16 mouse cellular contexts compared by ENCODE assay signal in genomic region chr9:71746405-71746804, GRCm38 (mm10). TPM values are rescaled to one million over a fixed set of nuclear protein-coding genes. Genes with fewer than 3 reads are reported as not detected.
DNase-seq lines count a peak whose midpoint lies in the region; ATAC-seq and TF ChIP-seq lines count a peak whose summit lies in the region.
"Had no signal": no experiment of that assay in that cellular context is flagged by ENCODE, and none has a peak within 500 bp of the region (broad histone marks: within the 10 kb centered on the region; RNA-seq: fewer than 3 reads in every experiment).

No protein-coding gene starts in this region.

- no peak for TF ChIP-seq CTCF in midbrain, postnatal 0 days (IDR thresholded peaks at IDR 0.05)

- intact Hi-C loops in heart, postnatal 25 days (cut with DNase I) = no loop called here

- no peak overlapping the region for H3K4me3 ChIP-seq in midbrain, postnatal 0 days (ENCODE audit: low read depth, low read length)
- no peak overlapping the region for H3K4me3 ChIP-seq in midbrain, embryonic 11.5 days (ENCODE audit: low read depth, low read length)
- H3K4me3 ChIP-seq in heart, embryonic 10.5 days = no peak overlapping the region
- H3K4me3 ChIP-seq in hindbrain, embryonic 12.5 days = no peak overlapping the region
- no peak overlapping the region for H3K4me3 ChIP-seq in forebrain, embryonic 11.5 days (ENCODE audit: low read depth, low read length)
- H3K4me3 ChIP-seq: forebrain, embryonic 12.5 days; intestine, embryonic 15.5 days; limb, embryonic 12.5 days; liver, embryonic 15.5 days had no signal

- ATAC-seq in midbrain, postnatal 0 days (ENCODE audit: low FRiP score) = no peak
- ATAC-seq in midbrain, embryonic 11.5 days (ENCODE audit: low FRiP score) = no peak
- no peak for ATAC-seq in hindbrain, embryonic 12.5 days (ENCODE audit: low FRiP score)
- ATAC-seq in forebrain, embryonic 11.5 days (replicated peaks; ENCODE audit: low FRiP score) = no peak
- ATAC-seq: intestine, embryonic 15.5 days; midbrain, embryonic 16.5 days had no signal

- H3K27ac ChIP-seq in midbrain, postnatal 0 days (ENCODE audit: low read depth, low read length) = no peak overlapping the region
- H3K27ac ChIP-seq in midbrain, embryonic 11.5 days (ENCODE audit: low read depth, low read length) = no peak overlapping the region
- H3K27ac ChIP-seq in heart, embryonic 10.5 days = peak overlapping the region; percentile 69
- no peak overlapping the region for H3K27ac ChIP-seq in hindbrain, embryonic 12.5 days
- no peak overlapping the region for H3K27ac ChIP-seq in forebrain, embryonic 11.5 days (ENCODE audit: low read depth, low read length)
- H3K27ac ChIP-seq: forebrain, embryonic 12.5 days; intestine, embryonic 15.5 days; limb, embryonic 12.5 days; liver, embryonic 15.5 days had no signal

- peak; percentile 35 for DNase-seq in gastrocnemius, adult 18-20 months (ENCODE audit: low spot score)
- DNase-seq in gastrocnemius, postnatal 4 days (ENCODE audit: low spot score in 2 of 2) = no peak
- peak; percentile 9 for DNase-seq in midbrain, postnatal 0 days (ENCODE audit: low spot score)
- DNase-seq in midbrain, embryonic 11.5 days (ENCODE audit: low spot score, missing footprints) = no peak
- no peak for DNase-seq in heart, embryonic 10.5 days (ENCODE audit: low spot score)
- DNase-seq in heart, postnatal 25 days (ENCODE audit: low spot score) = peak; percentile 60
- DNase-seq in forebrain, embryonic 11.5 days (ENCODE audit: low spot score) = no peak
- DNase-seq: cerebellum, postnatal 10 days; kidney, postnatal 36 days; thymus, postnatal 4 days had no signal

- H3K4me2 ChIP-seq in midbrain, postnatal 0 days (ENCODE audit: low read depth, low read length, poor library complexity, severe bottlenecking) = no peak overlapping the region
- no peak overlapping the region for H3K4me2 ChIP-seq in midbrain, embryonic 11.5 days
- H3K4me2 ChIP-seq in hindbrain, embryonic 12.5 days (replicated peaks) = no peak overlapping the region
- no peak overlapping the region for H3K4me2 ChIP-seq in forebrain, embryonic 11.5 days (ENCODE audit: low read depth, low read length, severe bottlenecking)
- H3K4me2 ChIP-seq: forebrain, embryonic 12.5 days; intestine, embryonic 15.5 days; limb, embryonic 12.5 days; liver, embryonic 15.5 days had no signal

- no peak overlapping the region for H3K9ac ChIP-seq in midbrain, postnatal 0 days (replicated peaks; ENCODE audit: low read length, poor library complexity, severe bottlenecking)
- no peak overlapping the region for H3K9ac ChIP-seq in midbrain, embryonic 11.5 days (ENCODE audit: low read length)
- no peak overlapping the region for H3K9ac ChIP-seq in hindbrain, embryonic 12.5 days
- no peak overlapping the region for H3K9ac ChIP-seq in forebrain, embryonic 11.5 days (ENCODE audit: low read length)
- H3K9ac ChIP-seq: forebrain, embryonic 12.5 days; intestine, embryonic 15.5 days; limb, embryonic 12.5 days; liver, embryonic 15.5 days had no signal

- H3K4me1 ChIP-seq in midbrain, postnatal 0 days (ENCODE audit: insufficient read depth, low read length) = no peaks in the 10 kb centered on the region
- H3K4me1 ChIP-seq in midbrain, embryonic 11.5 days (ENCODE audit: control insufficient read depth, insufficient read depth, low read length) = peaks cover 8% of the 10 kb centered on the region
- peaks cover 66% of the 10 kb centered on the region for H3K4me1 ChIP-seq in heart, embryonic 10.5 days
- peaks cover 14% of the 10 kb centered on the region for H3K4me1 ChIP-seq in hindbrain, embryonic 12.5 days
- H3K4me1 ChIP-seq in forebrain, embryonic 11.5 days (replicated peaks; ENCODE audit: control insufficient read depth, insufficient read depth, low read length) = peaks cover 8% of the 10 kb centered on the region; the same call in 1 of the 2 replicates

- H3K36me3 ChIP-seq in midbrain, postnatal 0 days (ENCODE audit: insufficient read depth, low read length) = no peaks in the 10 kb centered on the region
- no peaks in the 10 kb centered on the region for H3K36me3 ChIP-seq in midbrain, embryonic 11.5 days (ENCODE audit: control insufficient read depth, insufficient read depth, low read length)
- peaks cover 21% of the 10 kb centered on the region for H3K36me3 ChIP-seq in heart, embryonic 10.5 days
- no peaks in the 10 kb centered on the region for H3K36me3 ChIP-seq in hindbrain, embryonic 12.5 days
- no peaks in the 10 kb centered on the region for H3K36me3 ChIP-seq in forebrain, embryonic 11.5 days (ENCODE audit: control insufficient read depth, insufficient read depth, low read length)
- H3K36me3 ChIP-seq: forebrain, embryonic 12.5 days; intestine, embryonic 15.5 days; limb, embryonic 12.5 days; liver, embryonic 15.5 days had no signal

- H3K27me3 ChIP-seq in midbrain, postnatal 0 days (ENCODE audit: insufficient read depth, low read length) = no peaks in the 10 kb centered on the region
- H3K27me3 ChIP-seq in midbrain, embryonic 11.5 days (ENCODE audit: control insufficient read depth, insufficient read depth, low read length) = no peaks in the 10 kb centered on the region
- H3K27me3 ChIP-seq in heart, embryonic 10.5 days (ENCODE audit: insufficient read depth, poor library complexity, severe bottlenecking) = no peaks in the 10 kb centered on the region
- H3K27me3 ChIP-seq in hindbrain, embryonic 12.5 days = peaks cover 1% of the 10 kb centered on the region
- H3K27me3 ChIP-seq in forebrain, embryonic 11.5 days (ENCODE audit: control insufficient read depth, insufficient read depth, low read length) = no peaks in the 10 kb centered on the region
- H3K27me3 ChIP-seq: forebrain, embryonic 12.5 days; intestine, embryonic 15.5 days; limb, embryonic 12.5 days; liver, embryonic 15.5 days had no signal

- H3K9me3 ChIP-seq in midbrain, postnatal 0 days (ENCODE audit: low read length) = no peaks in the 10 kb centered on the region
- no peaks in the 10 kb centered on the region for H3K9me3 ChIP-seq in midbrain, embryonic 11.5 days (ENCODE audit: control insufficient read depth, low read length)
- H3K9me3 ChIP-seq in heart, embryonic 10.5 days = peaks cover 6% of the 10 kb centered on the region
- H3K9me3 ChIP-seq in hindbrain, embryonic 12.5 days (replicated peaks) = no peaks in the 10 kb centered on the region
- H3K9me3 ChIP-seq in forebrain, embryonic 11.5 days (ENCODE audit: control insufficient read depth, low read length) = no peaks in the 10 kb centered on the region
- H3K9me3 ChIP-seq: intestine, embryonic 15.5 days; liver, embryonic 15.5 days had no signal

- 68% methylated on average over 4 of the region's 4 CpGs for WGBS in midbrain, postnatal 0 days
- 37% methylated on average over 4 of the region's 4 CpGs for WGBS in midbrain, embryonic 11.5 days
- 11% methylated on average over 4 of the region's 4 CpGs for WGBS in heart, embryonic 10.5 days
- 71% methylated on average over 4 of the region's 4 CpGs for WGBS in hindbrain, embryonic 12.5 days
- WGBS in forebrain, embryonic 11.5 days = 45% methylated on average over 4 of the region's 4 CpGs

RNA-seq across cellular contexts. Expression of gene Cgnl1, which starts 25.0 kb away (rescaled TPM):
- 1 to 10 TPM; 3.9 to 4.1 TPM for total RNA-seq in gastrocnemius, adult 18-20 months (2021)
- 10 to 100 TPM; 21.6 to 22.0 TPM for total RNA-seq in gastrocnemius, postnatal 4 days (2021)
- 5.7 and 11.2 TPM in 2 replicates for total RNA-seq in midbrain, postnatal 0 days (2014; rRNA removed)
- 4.6 and 4.9 TPM in 2 replicates for polyA plus RNA-seq in midbrain, postnatal 0 days (2015; fragmentation: Nextera tagmentation; extraction: Ambion mirVana)
- 4.2 and 4.6 TPM in 2 replicates for polyA plus RNA-seq in midbrain, embryonic 11.5 days (2014; fragmentation: Nextera tagmentation; extraction: Ambion mirVana)
- polyA plus RNA-seq in heart, embryonic 10.5 days (2016; fragmentation: Nextera tagmentation; extraction: Ambion mirVana) = 43.1 and 60.1 TPM in 2 replicates
- total RNA-seq in heart, postnatal 25 days (2021) = 10 to 100 TPM; 33.5 to 39.9 TPM
- polyA plus RNA-seq in hindbrain, embryonic 12.5 days (2016; fragmentation: Nextera tagmentation; extraction: Ambion mirVana) = 7.1 and 7.3 TPM in 2 replicates
- 5.2 and 5.9 TPM in 2 replicates for polyA plus RNA-seq in forebrain, embryonic 11.5 days (2014; fragmentation: Nextera tagmentation; extraction: Ambion mirVana)

Comparison
In these comparisons a context has a peak if more than half of its experiments do, and no peak if none do; other contexts are left out.
1. DNase-seq: peak in gastrocnemius, adult 18-20 months (single experiment), midbrain, postnatal 0 days (single experiment) and heart, postnatal 25 days (single experiment); none in gastrocnemius, postnatal 4 days (0 of 2), midbrain, embryonic 11.5 days (single experiment), heart, embryonic 10.5 days (single experiment) and forebrain, embryonic 11.5 days (single experiment).